Comparison of ENCODE assay signal across 11 mouse cellular contexts in genomic region chr3:144580281-144580680, GRCm38 (mm10).
"Had no signal": no experiment of that assay in that cellular context is flagged by ENCODE, and none has a peak within 500 bp of the region (broad histone marks: within the 10 kb centered on the region; RNA-seq: fewer than 3 reads in every experiment).

No protein-coding gene starts in this region.

- ATAC-seq: inflammation-experienced regulatory T-cells, adult 6 months had no signal

- H3K9me3 ChIP-seq: limb, embryonic 10.5 days; neural tube, embryonic 15.5 days had no signal

- H3K4me3 ChIP-seq: left cerebral cortex, adult 2 months; limb, embryonic 10.5 days; myocyte; neural tube, embryonic 15.5 days had no signal

- H3K4me1 ChIP-seq: limb, embryonic 10.5 days had no signal

- H3K27me3 ChIP-seq: neural tube, embryonic 15.5 days had no signal

- DNase-seq: kidney, postnatal 10 days; lung, adult 18-20 months; midbrain, embryonic 14.5 days; right cerebral cortex, adult 18-20 months; right cerebral cortex, postnatal 25 days; thymus, postnatal 4 days had no signal

- H3K27ac ChIP-seq: left cerebral cortex, adult 2 months; limb, embryonic 10.5 days; neural tube, embryonic 15.5 days had no signal

- H3K4me2 ChIP-seq: neural tube, embryonic 15.5 days had no signal

- H3K9ac ChIP-seq: neural tube, embryonic 15.5 days had no signal
